Mouse (Mus musculus): Measurements from ENCODE around the gene Igsf9. TPM values are rescaled to one million over a fixed set of nuclear protein-coding genes. Genes with fewer than 3 reads are reported as not detected.

Igsf9 gene
- total RNA-seq, 1 experiment, result 45.6 TPM

- no peak overlapping the region for H3K9ac ChIP-seq (ENCODE audit: insufficient read depth, low read depth, low read length, poor library complexity, severe bottlenecking)
- no peak overlapping the region for H3K4me3 ChIP-seq (ENCODE audit: insufficient read depth in 1 of 2, low read depth in 1 of 2, low read length in 2 of 2, poor library complexity in 1 of 2, severe bottlenecking in 1 of 2)
- H3K36me3 ChIP-seq (ENCODE audit: control insufficient read depth, insufficient read depth, low read length, poor library complexity, severe bottlenecking), result peaks cover 16% of the 10 kb centered on the region
- no peak for DNase-seq (ENCODE audit: low read depth, low spot score)
- H3K27ac ChIP-seq (ENCODE audit: insufficient read depth, low read depth, low read length, poor library complexity, severe bottlenecking), result no peak overlapping the region
- TF ChIP-seq ZNF384 (IDR thresholded peaks at IDR 0.05; ENCODE audit: low read depth, low read length), result no peak
- TF ChIP-seq MAFK (IDR thresholded peaks at IDR 0.05; ENCODE audit: insufficient read depth, low read depth, low read length), result no peak
- TF ChIP-seq CHD2 (IDR thresholded peaks at IDR 0.05; ENCODE audit: low read depth, low read length), result no peak
- TF ChIP-seq HCFC1 (IDR thresholded peaks at IDR 0.05; ENCODE audit: borderline replicate concordance, insufficient read depth, low read length), result no peak
- no peak for TF ChIP-seq ZC3H11A (IDR thresholded peaks at IDR 0.05; ENCODE audit: borderline replicate concordance, low read depth, low read length)
- in situ Hi-C loops (cut with MboI; ENCODE audit: low sequenced_read_pairs in 2 of 2, unreplicated experiment in 2 of 2), result no loop called here
- peaks cover 0 to 2% of the 10 kb centered on the region in 2 experiments; a peak in 1 of 4 replicates for H3K4me1 ChIP-seq (ENCODE audit: control insufficient read depth in 2 of 2, insufficient read depth in 2 of 2, low read length in 2 of 2, poor library complexity in 1 of 2)
- no peaks in the 10 kb centered on the region for H3K9me3 ChIP-seq (ENCODE audit: control insufficient read depth, insufficient read depth, low read depth, low read length)
Observed at GRCm38 (mm10) chr1:172486651-172487050, 5.1 kb downstream of the Igsf9 start.

GRCm38 (mm10) chr1:172487859-172488258 is 6.3 kb downstream of the Igsf9 start:
- H3K9ac ChIP-seq (ENCODE audit: insufficient read depth, low read depth, low read length, poor library complexity, severe bottlenecking), result no peak overlapping the region
- H3K27ac ChIP-seq (ENCODE audit: insufficient read depth, low read depth, low read length, poor library complexity, severe bottlenecking), result no peak overlapping the region
- in situ Hi-C loops (cut with MboI; ENCODE audit: low sequenced_read_pairs in 2 of 2, unreplicated experiment in 2 of 2), result no loop called here
- no peaks in the 10 kb centered on the region for H3K9me3 ChIP-seq (ENCODE audit: control insufficient read depth, insufficient read depth, low read depth, low read length)
- TF ChIP-seq HCFC1 (IDR thresholded peaks at IDR 0.05; ENCODE audit: borderline replicate concordance, insufficient read depth, low read length), result no peak
- no peak for TF ChIP-seq ZNF384 (IDR thresholded peaks at IDR 0.05; ENCODE audit: low read depth, low read length)
- TF ChIP-seq ZC3H11A (IDR thresholded peaks at IDR 0.05; ENCODE audit: borderline replicate concordance, low read depth, low read length), result no peak
- TF ChIP-seq CHD2 (IDR thresholded peaks at IDR 0.05; ENCODE audit: low read depth, low read length), result no peak
- no peak for TF ChIP-seq MAFK (IDR thresholded peaks at IDR 0.05; ENCODE audit: insufficient read depth, low read depth, low read length)
- H3K4me1 ChIP-seq (ENCODE audit: control insufficient read depth in 2 of 2, insufficient read depth in 2 of 2, low read length in 2 of 2, poor library complexity in 1 of 2), result peaks cover 0 to 2% of the 10 kb centered on the region in 2 experiments; a peak in 1 of 4 replicates
- DNase-seq (ENCODE audit: low read depth, low spot score), result no peak
- peaks cover 23% of the 10 kb centered on the region for H3K36me3 ChIP-seq (ENCODE audit: control insufficient read depth, insufficient read depth, low read length, poor library complexity, severe bottlenecking)
- H3K4me3 ChIP-seq (ENCODE audit: insufficient read depth in 1 of 2, low read depth in 1 of 2, low read length in 2 of 2, poor library complexity in 1 of 2, severe bottlenecking in 1 of 2), result no peak overlapping the region

GRCm38 (mm10) chr1:172488831-172489230 is 7.2 kb downstream of the Igsf9 start:
- TF ChIP-seq HCFC1 (IDR thresholded peaks at IDR 0.05; ENCODE audit: borderline replicate concordance, insufficient read depth, low read length) (no peak), ZC3H11A (IDR thresholded peaks at IDR 0.05; ENCODE audit: borderline replicate concordance, low read depth, low read length) (no peak), CHD2 (IDR thresholded peaks at IDR 0.05; ENCODE audit: low read depth, low read length) (no peak), ZNF384 (IDR thresholded peaks at IDR 0.05; ENCODE audit: low read depth, low read length) (no peak), MAFK (IDR thresholded peaks at IDR 0.05; ENCODE audit: insufficient read depth, low read depth, low read length) (no peak)
- no peak overlapping the region for H3K27ac ChIP-seq (ENCODE audit: insufficient read depth, low read depth, low read length, poor library complexity, severe bottlenecking)
- no peak for DNase-seq (ENCODE audit: low read depth, low spot score)
- in situ Hi-C loops (cut with MboI; ENCODE audit: low sequenced_read_pairs in 2 of 2, unreplicated experiment in 2 of 2), result no loop called here
- H3K9ac ChIP-seq (ENCODE audit: insufficient read depth, low read depth, low read length, poor library complexity, severe bottlenecking), result no peak overlapping the region
- H3K4me1 ChIP-seq (ENCODE audit: control insufficient read depth in 2 of 2, insufficient read depth in 2 of 2, low read length in 2 of 2, poor library complexity in 1 of 2), result peaks cover 0 to 2% of the 10 kb centered on the region in 2 experiments; a peak in 1 of 4 replicates
- peaks cover 33% of the 10 kb centered on the region for H3K36me3 ChIP-seq (ENCODE audit: control insufficient read depth, insufficient read depth, low read length, poor library complexity, severe bottlenecking)
- no peak overlapping the region for H3K4me3 ChIP-seq (ENCODE audit: insufficient read depth in 1 of 2, low read depth in 1 of 2, low read length in 2 of 2, poor library complexity in 1 of 2, severe bottlenecking in 1 of 2)
- no peaks in the 10 kb centered on the region for H3K9me3 ChIP-seq (ENCODE audit: control insufficient read depth, insufficient read depth, low read depth, low read length)

- Histone ChIP-seq H3K4me3 (ENCODE audit: insufficient read depth in 1 of 2, low read depth in 1 of 2, low read length in 2 of 2, poor library complexity in 1 of 2, severe bottlenecking in 1 of 2) (peak overlapping the region; percentile 52 to 65), H3K27ac (ENCODE audit: insufficient read depth, low read depth, low read length, poor library complexity, severe bottlenecking) (no peak overlapping the region), H3K4me1 (ENCODE audit: control insufficient read depth in 2 of 2, insufficient read depth in 2 of 2, low read length in 2 of 2, poor library complexity in 1 of 2) (peaks cover 0 to 2% of the 10 kb centered on the region in 2 experiments; a peak in 1 of 4 replicates), H3K9ac (ENCODE audit: insufficient read depth, low read depth, low read length, poor library complexity, severe bottlenecking) (peak overlapping the region; percentile 71; the same call in 1 of the 2 replicates), H3K9me3 (ENCODE audit: control insufficient read depth, insufficient read depth, low read depth, low read length) (no peaks in the 10 kb centered on the region), H3K36me3 (ENCODE audit: control insufficient read depth, insufficient read depth, low read length, poor library complexity, severe bottlenecking) (peaks cover 37% of the 10 kb centered on the region)
- in situ Hi-C loops (cut with MboI; ENCODE audit: low sequenced_read_pairs in 2 of 2, unreplicated experiment in 2 of 2), result loop anchor here in 1 of 2 experiments (5.0 kb wide), 1 partner anchor 72 kb away; no protein-coding TSS in a partner anchor
- DNase-seq (ENCODE audit: low read depth, low spot score), result no peak
- TF ChIP-seq ZC3H11A (IDR thresholded peaks at IDR 0.05; ENCODE audit: borderline replicate concordance, low read depth, low read length) (no peak), MAFK (IDR thresholded peaks at IDR 0.05; ENCODE audit: insufficient read depth, low read depth, low read length) (no peak), CHD2 (IDR thresholded peaks at IDR 0.05; ENCODE audit: low read depth, low read length) (no peak), ZNF384 (IDR thresholded peaks at IDR 0.05; ENCODE audit: low read depth, low read length) (no peak), HCFC1 (IDR thresholded peaks at IDR 0.05; ENCODE audit: borderline replicate concordance, insufficient read depth, low read length) (no peak)
Observed at GRCm38 (mm10) chr1:172489585-172490250, 8.1 kb downstream of the Igsf9 start.

Measured in ES-E14 (cell line).